Mouse (Mus musculus): ENCODE data around the gene Egr2. TPM values are rescaled to one million over a fixed set of nuclear protein-coding genes. Genes with fewer than 3 reads are reported as not detected.
A peak's percentile ranks its signal among the peaks of the same experiment; 100 is the strongest.

The Egr2 gene
- polyA plus RNA-seq (2014; fragmentation: Nextera tagmentation; extraction: Ambion mirVana) = 0.22 TPM in 1 of 2 replicates, not detected in the other

- under 1% methylated on average over 35 of the region's 37 CpGs for WGBS
- DNase-seq (ENCODE audit: low spot score) = peak; percentile 60
- no peak for ATAC-seq (replicated peaks; ENCODE audit: low FRiP score, low TSS enrichment, low read depth)
- no peak within 1 kb of the TSS for H3K9ac ChIP-seq (ENCODE audit: low read length)
- peaks cover 25% of the 10 kb centered on the region for H3K4me1 ChIP-seq (replicated peaks; ENCODE audit: control insufficient read depth, insufficient read depth, low read length)
- H3K36me3 ChIP-seq (ENCODE audit: control insufficient read depth, insufficient read depth, low read length) = no peaks in the 10 kb centered on the region
- no peak within 1 kb of the TSS for H3K27ac ChIP-seq (ENCODE audit: low read depth)
- H3K4me2 ChIP-seq (ENCODE audit: low read length) = peak within 1 kb of the TSS; percentile 96
- H3K27me3 ChIP-seq (replicated peaks; ENCODE audit: control insufficient read depth, insufficient read depth, low read length) = peaks cover 70% of the 10 kb centered on the region
- H3K4me3 ChIP-seq (ENCODE audit: low read depth, low read length) = peak within 1 kb of the TSS; percentile 70
- no peaks in the 10 kb centered on the region for H3K9me3 ChIP-seq (ENCODE audit: control insufficient read depth, low read length)
Observed at GRCm38 (mm10) chr10:67535256-67535655, at the start of gene Egr2. Egr2 (plus strand) TSS chr10:67535475.

- WGBS = 88% methylated on average over 7 of the region's 7 CpGs
Observed at GRCm38 (mm10) chr10:67487496-67487895, 47.8 kb upstream of the Egr2 start.

GRCm38 (mm10) chr10:67489836-67490235, 45.4 kb upstream of the Egr2 start:
- Histone ChIP-seq H3K9me3 (ENCODE audit: control insufficient read depth, low read length) (peaks cover 9% of the 10 kb centered on the region; the same call in 1 of the 2 replicates), H3K27me3 (replicated peaks; ENCODE audit: control insufficient read depth, insufficient read depth, low read length) (no peaks in the 10 kb centered on the region), H3K4me1 (replicated peaks; ENCODE audit: control insufficient read depth, insufficient read depth, low read length) (no peaks in the 10 kb centered on the region), H3K4me2 (ENCODE audit: low read length) (no peak overlapping the region), H3K27ac (ENCODE audit: low read depth) (no peak overlapping the region), H3K9ac (ENCODE audit: low read length) (no peak overlapping the region), H3K36me3 (ENCODE audit: control insufficient read depth, insufficient read depth, low read length) (no peaks in the 10 kb centered on the region), H3K4me3 (ENCODE audit: low read depth, low read length) (no peak overlapping the region)
- ATAC-seq (replicated peaks; ENCODE audit: low FRiP score, low TSS enrichment, low read depth) (no peak), DNase-seq (ENCODE audit: low spot score) (no peak)
- WGBS = 73% methylated on average over 6 of the region's 6 CpGs

More at GRCm38 (mm10) chr10:67487496-67487895, 47.8 kb upstream of the Egr2 start:
- DNase-seq (ENCODE audit: low spot score) (no peak), ATAC-seq (replicated peaks; ENCODE audit: low FRiP score, low TSS enrichment, low read depth) (no peak)
- no peak overlapping the region for H3K4me2 ChIP-seq (ENCODE audit: low read length)
- H3K4me1 ChIP-seq (replicated peaks; ENCODE audit: control insufficient read depth, insufficient read depth, low read length) = no peaks in the 10 kb centered on the region
- H3K9ac ChIP-seq (ENCODE audit: low read length) = no peak overlapping the region
- no peak overlapping the region for H3K27ac ChIP-seq (ENCODE audit: low read depth)
- H3K9me3 ChIP-seq (ENCODE audit: control insufficient read depth, low read length) = peaks cover 9% of the 10 kb centered on the region; the same call in 1 of the 2 replicates
- no peaks in the 10 kb centered on the region for H3K27me3 ChIP-seq (replicated peaks; ENCODE audit: control insufficient read depth, insufficient read depth, low read length)
- no peaks in the 10 kb centered on the region for H3K36me3 ChIP-seq (ENCODE audit: control insufficient read depth, insufficient read depth, low read length)
- no peak overlapping the region for H3K4me3 ChIP-seq (ENCODE audit: low read depth, low read length)

- ATAC-seq (replicated peaks; ENCODE audit: low FRiP score, low TSS enrichment, low read depth) (no peak), DNase-seq (ENCODE audit: low spot score) (no peak)
- H3K36me3 ChIP-seq (ENCODE audit: control insufficient read depth, insufficient read depth, low read length) = no peaks in the 10 kb centered on the region
- no peaks in the 10 kb centered on the region for H3K4me1 ChIP-seq (replicated peaks; ENCODE audit: control insufficient read depth, insufficient read depth, low read length)
- no peak overlapping the region for H3K4me2 ChIP-seq (ENCODE audit: low read length)
- 0 out of 2 replicates have a peak, but pooled peaks cover 1% of the 10 kb centered on the region for H3K9me3 ChIP-seq (ENCODE audit: control insufficient read depth, low read length)
- H3K27ac ChIP-seq (ENCODE audit: low read depth) = no peak overlapping the region
- no peak overlapping the region for H3K4me3 ChIP-seq (ENCODE audit: low read depth, low read length)
- H3K9ac ChIP-seq (ENCODE audit: low read length) = no peak overlapping the region
- H3K27me3 ChIP-seq (replicated peaks; ENCODE audit: control insufficient read depth, insufficient read depth, low read length) = no peaks in the 10 kb centered on the region
- 79% methylated on average over 5 of the region's 5 CpGs for WGBS
Observed at GRCm38 (mm10) chr10:67490632-67491031, 44.6 kb upstream of the Egr2 start.

- ATAC-seq (replicated peaks; ENCODE audit: low FRiP score, low TSS enrichment, low read depth) (no peak), DNase-seq (ENCODE audit: low spot score) (no peak)
- Histone ChIP-seq H3K27ac (ENCODE audit: low read depth) (no peak overlapping the region), H3K27me3 (replicated peaks; ENCODE audit: control insufficient read depth, insufficient read depth, low read length) (no peaks in the 10 kb centered on the region), H3K36me3 (ENCODE audit: control insufficient read depth, insufficient read depth, low read length) (no peaks in the 10 kb centered on the region), H3K4me1 (replicated peaks; ENCODE audit: control insufficient read depth, insufficient read depth, low read length) (no peaks in the 10 kb centered on the region), H3K9me3 (ENCODE audit: control insufficient read depth, low read length) (no peaks in the 10 kb centered on the region), H3K4me3 (ENCODE audit: low read depth, low read length) (no peak overlapping the region), H3K4me2 (ENCODE audit: low read length) (no peak overlapping the region), H3K9ac (ENCODE audit: low read length) (no peak overlapping the region)
- 74% methylated on average over 11 of the region's 11 CpGs for WGBS
Observed at GRCm38 (mm10) chr10:67492161-67492571, 43.1 kb upstream of the Egr2 start.

- ATAC-seq (replicated peaks; ENCODE audit: low FRiP score, low TSS enrichment, low read depth) = no peak
- no peak for DNase-seq (ENCODE audit: low spot score)
- 83% methylated on average over 8 of the region's 8 CpGs for WGBS
Observed at GRCm38 (mm10) chr10:67493556-67493955, 41.7 kb upstream of the Egr2 start.

GRCm38 (mm10) chr10:67497144-67497892, 38.0 kb upstream of the Egr2 start:
- no peak for ATAC-seq (replicated peaks; ENCODE audit: low FRiP score, low TSS enrichment, low read depth)
- Histone ChIP-seq H3K27me3 (replicated peaks; ENCODE audit: control insufficient read depth, insufficient read depth, low read length) (no peaks in the 10 kb centered on the region), H3K9ac (ENCODE audit: low read length) (no peak overlapping the region), H3K4me3 (ENCODE audit: low read depth, low read length) (no peak overlapping the region), H3K4me2 (ENCODE audit: low read length) (no peak overlapping the region), H3K9me3 (ENCODE audit: control insufficient read depth, low read length) (no peaks in the 10 kb centered on the region), H3K4me1 (replicated peaks; ENCODE audit: control insufficient read depth, insufficient read depth, low read length) (no peaks in the 10 kb centered on the region), H3K36me3 (ENCODE audit: control insufficient read depth, insufficient read depth, low read length) (no peaks in the 10 kb centered on the region), H3K27ac (ENCODE audit: low read depth) (no peak overlapping the region)
- WGBS = 89% methylated on average over 15 of the region's 15 CpGs
- DNase-seq (ENCODE audit: low spot score) = no peak

More at GRCm38 (mm10) chr10:67493556-67493955, 41.7 kb upstream of the Egr2 start:
- H3K27me3 ChIP-seq (replicated peaks; ENCODE audit: control insufficient read depth, insufficient read depth, low read length) = no peaks in the 10 kb centered on the region
- H3K4me3 ChIP-seq (ENCODE audit: low read depth, low read length) = no peak overlapping the region
- H3K27ac ChIP-seq (ENCODE audit: low read depth) = no peak overlapping the region
- no peak overlapping the region for H3K4me2 ChIP-seq (ENCODE audit: low read length)
- H3K36me3 ChIP-seq (ENCODE audit: control insufficient read depth, insufficient read depth, low read length) = no peaks in the 10 kb centered on the region
- no peaks in the 10 kb centered on the region for H3K4me1 ChIP-seq (replicated peaks; ENCODE audit: control insufficient read depth, insufficient read depth, low read length)
- no peak overlapping the region for H3K9ac ChIP-seq (ENCODE audit: low read length)
- H3K9me3 ChIP-seq (ENCODE audit: control insufficient read depth, low read length) = no peaks in the 10 kb centered on the region

GRCm38 (mm10) chr10:67497951-67498350, 37.3 kb upstream of the Egr2 start:
- Histone ChIP-seq H3K9me3 (ENCODE audit: control insufficient read depth, low read length) (no peaks in the 10 kb centered on the region), H3K9ac (ENCODE audit: low read length) (no peak overlapping the region), H3K4me1 (replicated peaks; ENCODE audit: control insufficient read depth, insufficient read depth, low read length) (no peaks in the 10 kb centered on the region), H3K36me3 (ENCODE audit: control insufficient read depth, insufficient read depth, low read length) (no peaks in the 10 kb centered on the region), H3K27me3 (replicated peaks; ENCODE audit: control insufficient read depth, insufficient read depth, low read length) (no peaks in the 10 kb centered on the region), H3K4me2 (ENCODE audit: low read length) (no peak overlapping the region), H3K27ac (ENCODE audit: low read depth) (no peak overlapping the region), H3K4me3 (ENCODE audit: low read depth, low read length) (no peak overlapping the region)
- DNase-seq (ENCODE audit: low spot score) (no peak), ATAC-seq (replicated peaks; ENCODE audit: low FRiP score, low TSS enrichment, low read depth) (no peak)
- WGBS = 87% methylated on average over 9 of the region's 9 CpGs

Measured in intestine, embryonic 14.5 days (tissue).